Mouse (Mus musculus) ES-Bruce4 (cell line): ENCODE measurements around the gene Triap1.

ENCODE experiments used
- CTCF ChIP-seq: IDR thresholded peaks from one replicate; pipeline ENCODE4 v1.8.1; 2011; ENCODE audit warnings: low read depth, low read length
- EP300 ChIP-seq: IDR thresholded peaks from 2 replicates; pipeline ENCODE4 v1.6.1; 2011; ENCODE audit warnings: low read depth, low read length; ENCODE audit not compliant: insufficient read depth

- TF ChIP-seq EP300 (no peak), CTCF (no peak)
Observed at GRCm38 (mm10) chr5:115391935-115392334, 50.9 kb downstream of the Triap1 start.
